Mouse (Mus musculus) embryonic facial prominence, embryonic 15.5 days (tissue): ENCODE measurements around the gene Daam1. TPM values are rescaled to one million over a fixed set of nuclear protein-coding genes. Genes with fewer than 3 reads are reported as not detected.

Experiments used
- ATAC-seq: fragments of 200-750 bp; cut with Nextera tagmentation; 2 replicates; pipeline ENCODE4 v1.8.0; 2017; ENCODE audit warnings: low read depth, moderate TSS enrichment; ENCODE audit not compliant: insufficient number of reproducible peaks, low FRiP score, low TSS enrichment
- H3K27ac ChIP-seq: fragments of 300-500 bp; sonication (generic); replicated peaks from 2 replicates; pipeline ENCODE4 v1.5.1; 2015; ENCODE audit warnings: mild to moderate bottlenecking, inconsistent platforms
- H3K27me3 ChIP-seq: fragments of 300-500 bp; sonication (generic); 2 replicates; pipeline ENCODE4 v1.6.1; 2015; ENCODE audit warnings: inconsistent platforms
- H3K36me3 ChIP-seq: fragments of 300-500 bp; sonication (generic); 2 replicates; pipeline ENCODE4 v1.6.1; 2015; ENCODE audit warnings: mild to moderate bottlenecking, inconsistent platforms
- H3K4me1 ChIP-seq: fragments of 300-500 bp; sonication (generic); 2 replicates; pipeline ENCODE4 v1.6.1; 2015; ENCODE audit warnings: inconsistent platforms
- H3K4me2 ChIP-seq: fragments of 300-500 bp; sonication (generic); replicated peaks from 2 replicates; pipeline ENCODE4 v1.6.1; 2015; ENCODE audit warnings: mild to moderate bottlenecking, inconsistent platforms
- H3K4me3 ChIP-seq: fragments of 300-500 bp; sonication (generic); replicated peaks from 2 replicates; pipeline ENCODE4 v1.5.1; 2015; ENCODE audit warnings: mild to moderate bottlenecking, inconsistent platforms
- H3K9ac ChIP-seq: fragments of 300-500 bp; sonication (generic); 2 replicates; pipeline ENCODE4 v1.6.1; 2015; ENCODE audit warnings: inconsistent platforms
- H3K9me3 ChIP-seq: fragments of 300-500 bp; sonication (generic); replicated peaks from 2 replicates; pipeline ENCODE4 v1.6.1; 2016; ENCODE audit warnings: inconsistent platforms
- WGBS: fragments of 180-500 bp; shearing (Covaris S2); methylation state at CpG from one replicate; pipeline ENCODE4 v1.1.7; 2015; 5-methylcytosine and 5-hydroxymethylcytosine counted together
- polyA plus RNA-seq: library from polyadenylated mRNA; unstranded; fragments of >200 nt; fragmentation: Nextera tagmentation; extraction: Ambion mirVana; gene quantifications from 2 replicates; pipeline ENCODE4 v1.2.1, GENCODE M21; 2015

Daam1 gene
- polyA plus RNA-seq, 1 experiment from 2014 or later, result 11.7 TPM

DNA sequence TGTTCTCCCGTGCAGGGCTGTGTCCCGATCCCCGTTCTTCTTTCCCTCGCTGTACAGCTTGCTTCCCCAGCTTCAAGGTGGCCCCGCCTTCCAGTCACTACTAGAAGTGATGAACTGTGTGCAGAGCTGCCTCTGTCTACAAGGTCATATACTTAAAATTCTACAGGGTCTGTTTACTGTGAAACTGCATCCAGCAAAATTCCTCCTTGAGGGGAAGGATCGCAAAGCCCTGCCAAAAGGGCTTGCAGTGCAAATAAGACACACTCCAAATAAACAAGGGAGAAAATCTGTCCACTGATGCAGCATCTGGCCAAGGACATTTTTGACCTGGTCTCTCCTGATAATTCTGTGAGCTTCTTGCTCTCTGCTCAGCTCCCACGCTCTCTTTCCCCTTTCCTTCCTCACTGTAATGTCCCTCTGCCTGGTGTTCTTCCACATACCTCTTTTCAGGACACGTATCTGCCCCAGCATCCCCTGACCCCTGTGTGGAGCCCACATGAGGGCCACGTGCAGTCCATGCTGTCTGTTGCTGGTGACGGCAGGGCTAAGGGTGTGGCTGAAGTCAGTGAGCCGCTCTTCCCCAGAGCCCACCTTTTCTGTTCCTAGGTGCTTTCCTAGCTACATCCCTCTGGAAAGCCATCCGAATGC, 141.9 kb downstream of the Daam1 start:
- no peaks in the 10 kb centered on the region for H3K27me3 ChIP-seq
- 0 out of 2 replicates have a peak, but pooled peaks cover 25% of the 10 kb centered on the region for H3K36me3 ChIP-seq
- H3K9me3 ChIP-seq, result no peaks in the 10 kb centered on the region
- no peak overlapping the region for H3K27ac ChIP-seq
- WGBS, result 79% methylated on average over 12 of the region's 12 CpGs
- H3K9ac ChIP-seq, result no peak overlapping the region
- H3K4me2 ChIP-seq, result no peak overlapping the region
- peaks cover 54% of the 10 kb centered on the region for H3K4me1 ChIP-seq
- no peak for ATAC-seq
- H3K4me3 ChIP-seq, result no peak overlapping the region

DNA sequence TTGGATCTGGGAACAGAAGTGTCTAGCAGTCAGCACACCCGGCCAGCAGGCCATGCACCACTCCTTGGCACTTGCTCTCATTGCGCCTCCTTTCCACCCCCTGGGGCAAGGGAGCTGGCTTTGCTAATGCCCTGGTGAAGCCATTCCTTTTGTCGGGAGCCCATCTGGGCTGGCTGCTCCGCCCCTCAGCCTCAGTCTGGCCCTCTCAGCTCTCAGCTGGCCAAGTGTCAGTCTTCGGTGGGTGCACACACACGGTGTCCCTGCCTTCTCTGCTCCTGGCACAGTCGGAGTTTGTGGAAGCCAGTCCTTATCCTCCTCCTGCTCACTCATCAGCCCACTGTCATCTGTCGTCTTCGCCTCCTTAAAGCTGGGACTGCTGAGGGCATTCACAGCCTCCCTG, 142.7 kb downstream of the Daam1 start:
- Histone ChIP-seq H3K4me1 (peaks cover 55% of the 10 kb centered on the region), H3K27me3 (no peaks in the 10 kb centered on the region), H3K4me2 (no peak overlapping the region), H3K9ac (no peak overlapping the region), H3K4me3 (no peak overlapping the region), H3K36me3 (0 out of 2 replicates have a peak, but pooled peaks cover 26% of the 10 kb centered on the region), H3K27ac (no peak overlapping the region), H3K9me3 (no peaks in the 10 kb centered on the region)
- 62% methylated on average over 9 of the region's 9 CpGs for WGBS
- ATAC-seq, result no peak

DNA sequence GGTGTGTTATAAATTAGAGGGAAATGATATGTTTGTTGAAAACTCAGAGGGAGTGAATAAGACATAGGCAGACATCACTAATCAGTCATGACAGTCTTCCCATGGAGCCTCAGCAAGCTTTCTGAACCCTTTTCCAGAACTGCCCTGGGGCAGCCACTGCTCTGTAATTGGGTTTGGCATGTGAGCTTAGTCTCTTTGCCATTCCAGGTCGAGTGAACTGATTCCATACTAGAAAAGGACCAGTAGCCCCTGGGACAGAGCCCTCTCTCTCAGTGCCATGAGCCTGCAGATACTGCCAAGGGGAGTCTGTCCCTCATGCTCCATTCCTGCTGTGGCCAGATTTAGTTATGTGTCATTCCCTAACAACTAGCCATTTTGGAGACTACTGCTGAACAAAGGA, 144.7 kb downstream of the Daam1 start:
- no peak for ATAC-seq
- Histone ChIP-seq H3K9me3 (no peaks in the 10 kb centered on the region), H3K4me1 (peaks cover 49% of the 10 kb centered on the region; the same call in 1 of the 2 replicates), H3K4me2 (no peak overlapping the region), H3K36me3 (peaks cover 26% of the 10 kb centered on the region; the same call in 1 of the 2 replicates), H3K27me3 (no peaks in the 10 kb centered on the region), H3K4me3 (no peak overlapping the region), H3K9ac (no peak overlapping the region), H3K27ac (no peak overlapping the region)
- WGBS, result 30% methylated on average over 1 of the region's 1 CpGs

DNA sequence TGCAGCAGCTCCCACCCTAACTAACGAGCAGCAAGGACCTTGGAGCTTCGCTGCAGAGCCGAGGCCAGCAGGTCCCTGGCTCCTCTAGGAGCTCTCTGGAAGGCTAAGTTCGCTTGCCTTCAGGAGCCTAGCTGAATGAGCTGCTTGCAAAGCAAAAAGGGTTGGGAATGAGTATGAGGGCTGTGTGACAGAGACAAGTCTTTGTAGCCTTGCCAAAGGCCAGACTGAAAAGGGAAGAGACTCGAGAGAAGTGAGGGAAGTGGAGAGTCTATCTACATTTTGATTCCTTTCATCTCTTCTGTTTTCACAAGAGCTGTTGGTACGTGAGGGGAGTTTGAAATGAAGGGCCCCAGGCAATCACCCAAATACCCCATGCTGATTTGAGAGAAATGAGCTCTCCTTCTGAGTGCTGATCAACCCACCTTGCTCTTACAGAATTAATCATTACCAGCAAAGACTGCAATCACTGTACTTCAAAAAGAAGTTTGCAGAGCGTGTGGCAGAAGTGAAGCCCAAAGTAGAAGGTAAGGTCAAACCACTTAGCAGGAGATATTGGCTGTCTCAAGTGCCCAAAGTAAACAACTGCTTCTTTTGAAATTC, 145.6 kb downstream of the Daam1 start:
- ATAC-seq, result no peak
- H3K4me2 ChIP-seq, result no peak overlapping the region
- peaks cover 26% of the 10 kb centered on the region; the same call in 1 of the 2 replicates for H3K36me3 ChIP-seq
- H3K9me3 ChIP-seq, result no peaks in the 10 kb centered on the region
- 61% methylated on average over 7 of the region's 7 CpGs for WGBS
- no peaks in the 10 kb centered on the region for H3K27me3 ChIP-seq
- H3K4me3 ChIP-seq, result no peak overlapping the region
- peaks cover 48% of the 10 kb centered on the region for H3K4me1 ChIP-seq
- H3K9ac ChIP-seq, result no peak overlapping the region
- no peak overlapping the region for H3K27ac ChIP-seq

DNA sequence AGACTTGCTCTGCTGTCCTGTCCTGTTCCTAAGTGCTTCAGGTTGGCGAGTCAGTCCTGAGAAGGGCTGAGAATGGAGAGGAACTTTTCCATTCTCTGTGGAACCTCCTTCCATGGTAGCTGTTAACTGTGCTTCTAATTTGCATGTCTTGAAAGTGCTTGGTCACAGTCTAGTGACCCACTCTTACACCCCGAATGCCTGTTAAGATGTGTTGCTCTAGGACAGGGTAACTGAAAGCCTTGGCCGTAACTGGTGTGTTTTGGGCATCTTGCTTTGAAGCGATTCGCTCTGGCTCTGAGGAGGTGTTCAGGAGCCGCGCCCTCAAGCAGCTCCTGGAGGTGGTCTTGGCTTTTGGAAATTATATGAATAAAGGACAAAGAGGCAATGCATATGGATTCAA, 146.5 kb downstream of the Daam1 start:
- no peak overlapping the region for H3K27ac ChIP-seq
- 91% methylated on average over 7 of the region's 7 CpGs for WGBS
- H3K36me3 ChIP-seq, result peaks cover 26% of the 10 kb centered on the region; the same call in 1 of the 2 replicates
- peaks cover 43% of the 10 kb centered on the region for H3K4me1 ChIP-seq
- H3K4me3 ChIP-seq, result no peak overlapping the region
- H3K4me2 ChIP-seq, result no peak overlapping the region
- no peak for ATAC-seq
- H3K9me3 ChIP-seq, result no peaks in the 10 kb centered on the region
- no peaks in the 10 kb centered on the region for H3K27me3 ChIP-seq
- H3K9ac ChIP-seq, result no peak overlapping the region

DNA sequence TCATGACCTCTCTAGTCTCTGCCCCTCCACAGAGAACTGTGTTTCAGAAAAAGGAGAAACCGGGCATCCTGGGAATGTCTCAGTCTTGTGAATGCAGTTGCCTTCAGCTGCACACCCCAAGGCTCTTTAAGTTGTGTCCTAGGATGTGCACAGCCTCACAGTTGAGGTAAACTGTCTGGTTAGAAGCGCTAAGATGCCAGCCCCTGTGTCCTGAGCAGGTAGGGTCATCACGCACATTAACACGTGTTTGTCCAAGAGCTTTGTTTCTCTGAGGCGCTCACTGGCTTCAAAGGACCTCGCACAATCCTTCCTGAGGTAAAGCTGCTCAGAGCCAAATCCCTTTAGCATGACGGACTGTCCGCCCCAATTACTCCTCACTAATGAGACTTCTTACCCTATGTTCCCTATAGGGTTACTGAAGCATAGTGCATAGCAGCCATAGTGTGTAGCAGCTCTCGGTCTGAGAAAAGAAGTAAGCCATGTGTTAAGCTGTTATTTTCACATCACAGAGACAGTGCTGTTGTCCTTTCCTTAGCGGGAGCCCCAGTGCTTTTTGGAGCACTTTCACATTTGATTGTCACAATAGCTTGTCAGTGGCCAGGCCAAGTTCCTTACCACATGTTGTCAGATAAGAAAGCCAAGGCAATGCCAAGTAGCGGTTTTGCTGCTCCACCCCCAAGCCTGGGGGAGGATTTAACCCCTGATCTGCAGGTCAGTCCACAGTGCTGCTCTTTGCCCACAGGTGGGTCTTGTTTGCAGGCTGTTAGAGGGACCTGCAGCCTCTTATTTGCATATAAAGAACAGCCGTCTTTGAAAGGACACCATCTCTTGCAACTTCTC, 147.9 kb downstream of the Daam1 start:
- 60% methylated on average over 12 of the region's 12 CpGs for WGBS
- no peak for ATAC-seq

DNA sequence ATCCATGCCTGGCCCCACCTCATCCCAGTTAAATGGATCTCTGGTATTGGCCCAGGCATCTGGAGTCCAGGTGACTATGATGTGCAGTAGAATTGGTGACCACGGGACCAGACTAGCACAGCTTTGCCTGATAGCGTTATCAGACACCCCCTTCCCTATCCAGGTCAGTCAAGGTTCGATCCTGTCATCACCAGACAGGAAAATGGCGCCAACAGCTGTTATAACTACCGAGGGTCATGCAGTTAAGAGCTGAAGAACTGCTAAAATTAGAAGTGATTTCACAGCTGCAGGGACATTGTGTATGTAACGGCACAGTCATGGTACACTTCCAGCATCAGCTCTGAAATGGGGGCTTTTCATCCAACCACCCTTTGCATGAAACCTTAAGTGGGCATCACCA, 149.3 kb downstream of the Daam1 start:
- 61% methylated on average over 6 of the region's 6 CpGs for WGBS
- H3K36me3 ChIP-seq, result peaks cover 34% of the 10 kb centered on the region

More for the DNA sequence above, 147.9 kb downstream of the Daam1 start:
- no peaks in the 10 kb centered on the region for H3K9me3 ChIP-seq
- H3K36me3 ChIP-seq, result peaks cover 35% of the 10 kb centered on the region
- H3K9ac ChIP-seq, result no peak overlapping the region
- H3K4me3 ChIP-seq, result no peak overlapping the region
- no peaks in the 10 kb centered on the region for H3K27me3 ChIP-seq
- H3K4me2 ChIP-seq, result no peak overlapping the region
- H3K27ac ChIP-seq, result no peak overlapping the region
- peaks cover 31% of the 10 kb centered on the region for H3K4me1 ChIP-seq

DNA sequence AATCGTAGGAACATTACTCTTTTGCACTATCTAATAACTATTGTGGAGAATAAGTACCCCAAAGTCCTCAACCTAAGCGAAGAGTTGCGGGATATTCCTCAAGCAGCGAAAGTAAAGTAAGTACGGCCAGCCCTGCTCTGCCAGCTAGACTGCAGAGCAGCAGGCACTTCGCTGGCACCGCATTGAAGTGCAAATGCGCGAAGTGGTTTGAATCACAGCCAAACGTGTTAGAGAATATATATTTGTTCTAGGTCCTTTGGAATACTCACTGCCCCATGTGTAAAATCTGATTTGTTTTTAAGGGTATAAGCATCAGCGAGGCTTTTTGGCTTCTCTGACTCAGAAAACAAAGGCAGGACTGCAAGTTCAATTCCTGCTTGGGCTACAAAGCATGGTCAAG, 149.9 kb downstream of the Daam1 start:
- Histone ChIP-seq H3K9me3 (no peaks in the 10 kb centered on the region), H3K9ac (no peak overlapping the region), H3K4me2 (no peak overlapping the region), H3K4me1 (peaks cover 33% of the 10 kb centered on the region), H3K4me3 (no peak overlapping the region), H3K27ac (peak overlapping the region; percentile 78), H3K36me3 (peaks cover 34% of the 10 kb centered on the region), H3K27me3 (no peaks in the 10 kb centered on the region)
- 68% methylated on average over 11 of the region's 11 CpGs for WGBS
- ATAC-seq, result no peak

More for the DNA sequence above, 149.3 kb downstream of the Daam1 start:
- no peak overlapping the region for H3K4me2 ChIP-seq
- no peak overlapping the region for H3K27ac ChIP-seq
- ATAC-seq, result no peak
- no peaks in the 10 kb centered on the region for H3K9me3 ChIP-seq
- no peak overlapping the region for H3K4me3 ChIP-seq
- H3K9ac ChIP-seq, result no peak overlapping the region
- H3K4me1 ChIP-seq, result peaks cover 33% of the 10 kb centered on the region
- no peaks in the 10 kb centered on the region for H3K27me3 ChIP-seq

DNA sequence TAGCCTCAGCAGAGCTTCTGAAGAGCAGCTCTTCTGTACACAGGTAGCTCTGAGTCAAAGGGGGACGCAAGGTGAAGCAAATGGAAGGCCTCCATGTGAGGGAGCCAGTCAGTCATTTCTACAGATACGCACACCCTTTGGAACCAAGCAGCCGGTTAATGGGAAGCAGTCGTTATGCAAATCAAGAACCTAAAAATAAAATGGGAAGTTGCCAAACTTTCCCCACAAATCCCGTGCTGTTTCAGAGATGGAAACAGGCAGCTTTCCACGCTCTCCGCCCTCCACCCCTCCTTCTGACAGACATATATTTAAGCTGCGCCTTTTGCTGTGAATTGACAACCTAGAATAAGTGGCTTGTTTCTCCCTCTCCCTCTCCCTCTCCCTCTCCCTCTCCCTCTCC, 150.4 kb downstream of the Daam1 start:
- WGBS, result 31% methylated on average over 8 of the region's 8 CpGs

DNA sequence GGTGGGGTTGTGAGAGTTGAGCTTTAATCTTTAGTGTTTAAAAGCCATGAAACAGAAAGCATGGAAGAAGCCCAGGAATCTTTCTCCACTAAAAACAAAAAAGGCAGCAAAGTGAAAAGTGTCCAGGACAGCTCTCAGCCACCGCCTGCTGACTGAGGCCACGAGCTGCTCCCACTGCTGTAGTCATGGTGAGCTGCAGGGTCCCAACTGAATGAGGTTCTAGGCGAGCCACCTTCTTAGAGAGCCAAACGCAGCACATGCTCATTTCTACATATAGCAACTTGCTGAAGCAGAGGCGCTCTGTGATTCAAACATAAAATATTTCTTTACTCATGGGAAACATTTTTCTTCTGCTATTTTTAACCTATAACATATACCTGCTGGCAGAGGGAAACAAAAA, 150.9 kb downstream of the Daam1 start:
- no peak for ATAC-seq
- H3K36me3 ChIP-seq, result peaks cover 37% of the 10 kb centered on the region

More for the DNA sequence above, 150.4 kb downstream of the Daam1 start:
- Histone ChIP-seq H3K27me3 (no peaks in the 10 kb centered on the region), H3K4me1 (peaks cover 29% of the 10 kb centered on the region), H3K4me3 (no peak overlapping the region), H3K36me3 (peaks cover 34% of the 10 kb centered on the region), H3K4me2 (no peak overlapping the region), H3K9ac (no peak overlapping the region), H3K27ac (peak overlapping the region; percentile 78), H3K9me3 (no peaks in the 10 kb centered on the region)
- ATAC-seq, result no peak

DNA sequence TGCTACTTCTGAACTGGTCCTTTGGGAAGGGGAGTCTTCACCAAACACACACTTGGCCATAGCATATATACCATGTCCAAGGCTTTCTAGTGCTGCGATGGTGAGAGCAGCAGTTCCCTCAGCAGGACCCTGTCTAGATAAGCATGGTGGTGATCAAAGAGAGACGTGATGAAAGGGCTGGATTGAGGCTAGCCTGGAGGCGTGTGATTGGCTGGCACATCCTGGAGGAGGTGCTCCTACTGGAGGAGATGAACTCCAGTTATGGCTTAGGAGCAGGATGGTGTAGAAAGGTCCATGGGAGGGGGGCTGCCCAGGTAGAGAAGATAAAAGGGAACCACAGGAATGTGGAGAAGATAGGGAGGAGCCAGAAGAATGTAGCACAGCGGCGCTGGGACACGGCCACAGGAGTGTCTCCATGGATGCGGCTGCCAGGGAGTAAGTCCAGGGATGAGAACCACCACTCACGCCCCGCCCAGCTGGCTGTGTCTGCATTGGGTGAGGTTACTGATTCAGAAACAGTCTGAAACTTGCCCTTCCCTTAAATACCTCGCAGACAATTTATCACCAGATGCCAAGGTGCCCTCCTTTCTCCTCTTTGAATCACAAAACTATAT, 152.3 kb downstream of the Daam1 start:
- WGBS, result 79% methylated on average over 10 of the region's 10 CpGs
- Histone ChIP-seq H3K4me3 (no peak overlapping the region), H3K9me3 (no peaks in the 10 kb centered on the region), H3K36me3 (peaks cover 28% of the 10 kb centered on the region), H3K4me1 (peaks cover 27% of the 10 kb centered on the region), H3K27ac (no peak overlapping the region), H3K27me3 (no peaks in the 10 kb centered on the region), H3K9ac (no peak overlapping the region), H3K4me2 (no peak overlapping the region)
- ATAC-seq, result no peak

More for the DNA sequence above, 150.9 kb downstream of the Daam1 start:
- Histone ChIP-seq H3K9me3 (no peaks in the 10 kb centered on the region), H3K4me1 (peaks cover 27% of the 10 kb centered on the region), H3K4me3 (no peak overlapping the region), H3K9ac (no peak overlapping the region), H3K27ac (peak overlapping the region; percentile 29; the same call in 1 of the 2 replicates), H3K4me2 (no peak overlapping the region), H3K27me3 (no peaks in the 10 kb centered on the region)
- WGBS, result 53% methylated on average over 5 of the region's 5 CpGs
